Comparison of ENCODE assay signal across 25 mouse cellular contexts in genomic region chr1:155106310-155106709, GRCm38 (mm10).
"Had no signal": no experiment of that assay in that cellular context is flagged by ENCODE, and none has a peak within 500 bp of the region (broad histone marks: within the 10 kb centered on the region; RNA-seq: fewer than 3 reads in every experiment).

No protein-coding gene starts in this region.

- DNase-seq: gastrocnemius, postnatal 14 days; gastrocnemius, postnatal 36 days; heart, adult 18-20 months; heart, postnatal 10 days; heart, postnatal 4 days; kidney, adult 18-20 months; kidney, adult 8-10 months; kidney, postnatal 10 days; kidney, postnatal 25 days; kidney, postnatal 4 days; layer of hippocampus, adult 9-11 months; liver; liver, embryonic 13.5 days had no signal

- H3K36me3 ChIP-seq: heart, embryonic 10.5 days; heart, embryonic 12.5 days; intestine, embryonic 15.5 days; limb, embryonic 10.5 days; limb, embryonic 12.5 days; liver, embryonic 13.5 days; liver, embryonic 15.5 days had no signal

- H3K9ac ChIP-seq: heart, embryonic 12.5 days; hindbrain, embryonic 14.5 days; intestine, embryonic 15.5 days; limb, embryonic 12.5 days; liver, embryonic 13.5 days; liver, embryonic 15.5 days had no signal

- H3K27ac ChIP-seq: heart, embryonic 10.5 days; hindbrain, embryonic 14.5 days; intestine, embryonic 15.5 days; left cerebral cortex, adult 2 months; limb, embryonic 10.5 days; limb, embryonic 12.5 days; liver, embryonic 13.5 days; liver, embryonic 15.5 days had no signal

- H3K9me3 ChIP-seq: heart, embryonic 10.5 days; heart, embryonic 12.5 days; intestine, embryonic 15.5 days; limb, embryonic 10.5 days; limb, embryonic 12.5 days; liver, embryonic 13.5 days; liver, embryonic 15.5 days had no signal

- H3K4me2 ChIP-seq: heart, embryonic 12.5 days; hindbrain, embryonic 14.5 days; intestine, embryonic 15.5 days; limb, embryonic 12.5 days; liver, embryonic 11.5 days; liver, embryonic 13.5 days; liver, embryonic 15.5 days had no signal

- ATAC-seq: hindbrain, embryonic 16.5 days; inflammation-experienced regulatory T-cells, adult 6 months; intestine, embryonic 15.5 days; intestine, postnatal 0 days had no signal

- H3K4me3 ChIP-seq: heart, embryonic 10.5 days; heart, embryonic 12.5 days; intestine, embryonic 15.5 days; left cerebral cortex, adult 2 months; limb, embryonic 10.5 days; limb, embryonic 12.5 days; liver, embryonic 13.5 days; liver, embryonic 15.5 days had no signal

- H3K27me3 ChIP-seq: heart, embryonic 12.5 days; intestine, embryonic 15.5 days; limb, embryonic 12.5 days had no signal
